Mouse (Mus musculus): ENCODE results near the gene Zswim8.

DNA sequence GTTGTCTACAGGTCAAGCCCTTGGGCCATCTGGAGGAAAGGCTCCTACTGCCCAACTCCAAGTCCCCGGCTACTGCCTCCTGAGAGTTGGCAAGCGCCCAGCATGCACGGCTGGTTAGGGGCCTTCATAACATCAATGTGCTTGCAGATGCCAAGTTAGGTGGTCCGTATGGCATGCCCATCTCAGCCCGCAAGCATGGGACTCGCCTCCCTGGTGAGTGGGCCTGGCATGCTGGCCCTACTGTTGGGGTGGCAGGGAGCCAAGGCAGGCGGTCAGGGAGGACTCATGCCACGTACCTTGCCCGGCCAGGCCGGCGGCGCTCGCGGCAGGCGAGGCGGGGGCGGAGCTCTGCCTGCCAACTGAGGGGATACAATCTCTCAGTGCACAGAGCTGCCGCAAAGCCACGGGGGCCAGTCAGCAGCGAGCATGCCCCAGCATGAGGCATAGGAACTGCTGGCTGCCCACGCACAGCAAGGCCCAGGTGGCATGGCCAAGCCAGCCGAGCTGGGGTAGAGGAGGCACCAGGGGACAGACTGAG, 50.1 kb downstream of the Zswim8 start:
- TF ChIP-seq GATA1 (IDR thresholded peaks at IDR 0.05; ENCODE audit: borderline replicate concordance, low read length): no peak
- TF ChIP-seq FLI1 (IDR thresholded peaks at IDR 0.05; ENCODE audit: low read length): no peak

Measured in megakaryocyte, embryonic 14.5 days (primary cell).